Mouse (Mus musculus): Measurements from ENCODE around the gene Vav2.

- TF ChIP-seq CTCF (IDR thresholded peaks at IDR 0.05; ENCODE audit: low read depth, low read length): no peak
- TF ChIP-seq TAL1 (conservative IDR thresholded peaks at IDR 0.05; ENCODE audit: low read depth, low read length): no peak
- no peak for TF ChIP-seq POLR2AphosphoS5 (IDR thresholded peaks at IDR 0.05; ENCODE audit: insufficient replicate concordance, low read depth, low read length)
- no peak for TF ChIP-seq GATA1 (IDR thresholded peaks at IDR 0.05; ENCODE audit: borderline replicate concordance, low read length)
Observed at GRCm38 (mm10) chr2:27469991-27470355, 43.1 kb upstream of the Vav2 start.
